Mouse (Mus musculus) retina, embryonic 14.5 days (tissue): ENCODE data around the gene Msi1.

Experiments used
- DNase-seq: peaks from one replicate; pipeline ENCODE4 v3.0.0-alpha.2; 2015; ENCODE audit warnings: low spot score

Gene Msi1

DNA sequence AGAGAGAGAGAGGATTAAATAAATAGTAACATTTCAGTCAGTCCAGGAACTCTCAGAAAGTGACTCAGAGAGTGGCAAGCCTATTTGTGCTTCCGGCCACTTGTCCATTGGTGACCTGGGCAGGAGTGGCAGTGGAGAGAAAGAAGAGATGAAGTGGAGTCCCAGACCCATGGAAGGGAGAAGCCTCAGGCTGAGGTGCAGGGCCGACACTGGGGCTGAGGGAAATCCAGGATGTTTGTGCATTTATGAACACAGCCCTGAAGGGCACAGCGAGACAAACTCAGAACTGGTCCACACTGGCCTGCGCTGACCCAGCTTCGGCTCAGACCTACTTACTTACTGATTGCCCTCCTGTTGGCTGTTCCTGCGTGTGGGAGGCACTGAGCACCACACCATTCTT, 40.4 kb downstream of the Msi1 start:
- DNase-seq: no peak

DNA sequence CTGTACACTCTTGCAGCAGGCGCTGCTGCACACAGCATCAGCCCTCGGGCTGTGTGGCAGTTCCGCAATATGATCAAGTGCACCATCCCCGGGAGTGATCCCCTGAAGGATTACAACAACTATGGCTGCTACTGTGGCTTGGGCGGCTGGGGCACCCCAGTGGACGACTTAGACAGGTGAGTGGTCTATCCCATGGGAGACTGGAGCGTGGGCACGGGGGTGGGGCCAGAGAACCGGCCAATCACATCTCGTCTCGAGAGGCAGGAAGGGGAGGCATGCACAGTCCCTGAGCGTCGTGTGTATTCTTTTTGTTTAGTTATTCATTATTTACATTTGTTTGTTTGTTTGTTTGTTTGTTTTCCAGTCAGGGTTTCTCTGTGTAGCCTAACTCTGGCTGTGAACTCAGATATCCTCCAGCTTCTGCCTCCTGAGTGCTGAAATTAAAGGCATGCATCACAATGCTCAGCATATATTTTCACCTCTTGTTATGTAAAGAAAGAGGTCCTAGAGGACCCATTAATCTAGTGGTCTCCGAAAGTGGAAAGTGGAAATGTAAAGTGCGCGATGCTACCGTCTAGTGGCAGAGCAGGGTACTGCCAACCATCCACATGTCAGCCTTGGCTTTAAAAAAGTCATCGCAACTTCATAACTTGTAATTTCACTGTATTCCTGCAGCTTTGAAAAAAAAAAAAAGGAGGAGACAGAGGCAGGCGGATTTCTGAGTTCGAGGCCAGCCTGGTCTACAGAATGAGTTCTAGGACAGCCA, 41.5 kb downstream of the Msi1 start:
- DNase-seq: peak; percentile 82

DNA sequence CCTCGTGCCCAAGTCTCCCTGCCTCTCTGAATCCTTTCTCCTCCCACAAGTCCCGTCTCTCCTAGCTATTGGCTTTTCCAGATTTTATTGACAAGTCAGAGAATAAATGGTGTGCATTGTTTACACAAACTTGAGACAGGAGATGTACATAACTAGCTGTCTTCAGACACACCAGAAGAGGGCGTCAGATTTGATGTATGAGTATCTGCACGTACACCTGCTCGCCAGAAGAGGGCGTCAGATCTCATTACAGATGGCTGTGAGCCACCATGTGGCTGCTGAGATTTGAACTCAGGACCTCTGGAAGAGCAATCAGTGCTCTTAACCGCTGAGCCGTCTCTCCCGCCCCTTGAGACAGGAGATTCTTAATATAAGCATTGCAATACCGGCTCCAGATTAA, 43.8 kb downstream of the Msi1 start:
- no peak for DNase-seq

GRCm38 (mm10) chr5:115474174-115474828, 44.9 kb downstream of the Msi1 start:
- no peak for DNase-seq

- peak; percentile 74 for DNase-seq
These were observed 46.1 kb downstream of the Msi1 start for GRCm38 (mm10) chr5:115475337-115476106.

- no peak for DNase-seq
These were observed 46.8 kb downstream of the Msi1 start for GRCm38 (mm10) chr5:115476107-115476727.

- no peak for DNase-seq
These were observed 50.2 kb downstream of the Msi1 start for GRCm38 (mm10) chr5:115479561-115479960.

DNA sequence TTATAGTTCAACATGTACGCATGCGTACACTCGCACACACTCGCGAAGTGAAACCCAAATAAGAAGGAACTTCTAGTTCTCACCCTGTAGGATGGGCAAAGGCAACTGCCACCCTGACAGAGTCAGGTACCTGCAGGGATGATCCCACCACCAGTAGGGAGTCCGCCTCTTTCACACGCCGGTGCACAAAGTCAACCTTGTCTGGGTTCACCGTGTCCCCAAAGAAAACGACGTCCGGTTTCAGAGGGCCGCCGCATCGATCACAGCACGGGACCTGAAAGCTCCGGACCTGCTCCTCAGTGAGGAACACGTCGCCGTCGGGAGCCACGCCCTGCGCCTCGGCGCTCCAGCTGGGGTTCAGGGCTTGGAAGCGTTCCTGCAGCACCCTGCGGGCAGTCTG, 50.7 kb downstream of the Msi1 start:
- DNase-seq: no peak

- no peak for DNase-seq
These were observed 53.2 kb downstream of the Msi1 start for GRCm38 (mm10) chr5:115482390-115483265.

- no peak for DNase-seq
These were observed 54.0 kb downstream of the Msi1 start for GRCm38 (mm10) chr5:115483385-115483784.

GRCm38 (mm10) chr5:115483947-115484920, 54.8 kb downstream of the Msi1 start, which contains the start of gene Sirt4:
Sirt4 (minus strand) TSS chr5:115484725.
- DNase-seq: peak; percentile 97

- no peak for DNase-seq
These were observed 55.6 kb downstream of the Msi1 start for GRCm38 (mm10) chr5:115484996-115485395.

DNA sequence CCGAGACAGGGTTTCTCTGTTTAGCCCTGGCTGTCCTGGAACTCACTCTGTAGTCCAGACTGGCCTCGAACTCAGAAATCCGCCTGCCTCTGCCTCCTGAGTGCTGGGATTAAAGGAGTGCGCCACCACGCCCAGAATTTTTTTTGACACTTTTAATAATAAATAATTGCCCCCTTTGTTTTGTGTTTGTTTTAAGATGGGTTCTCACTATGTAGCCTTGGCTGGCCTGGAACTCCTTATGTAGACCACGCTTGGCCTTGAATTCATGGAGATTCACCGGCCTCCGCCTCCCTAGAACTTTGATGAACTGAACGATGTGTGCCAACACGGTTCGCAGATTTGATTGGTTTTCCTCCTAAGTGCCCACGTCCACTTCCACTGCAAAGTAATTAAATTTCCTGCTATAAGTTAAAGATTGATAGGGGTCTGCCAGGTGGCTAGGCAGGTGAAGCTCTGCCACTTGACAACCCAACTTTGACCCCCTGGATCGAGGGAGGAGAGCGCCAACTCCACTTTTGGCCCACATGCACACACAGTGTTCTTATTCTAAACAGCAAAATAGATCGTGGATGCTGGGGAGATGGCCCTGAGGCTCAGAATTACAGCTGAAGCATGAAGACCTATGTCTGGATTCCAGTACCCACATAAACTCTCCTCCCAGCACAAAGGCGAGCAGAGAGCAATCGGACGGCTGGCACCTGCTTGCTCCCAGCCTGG, 56.2 kb downstream of the Msi1 start:
- DNase-seq: no peak

DNA sequence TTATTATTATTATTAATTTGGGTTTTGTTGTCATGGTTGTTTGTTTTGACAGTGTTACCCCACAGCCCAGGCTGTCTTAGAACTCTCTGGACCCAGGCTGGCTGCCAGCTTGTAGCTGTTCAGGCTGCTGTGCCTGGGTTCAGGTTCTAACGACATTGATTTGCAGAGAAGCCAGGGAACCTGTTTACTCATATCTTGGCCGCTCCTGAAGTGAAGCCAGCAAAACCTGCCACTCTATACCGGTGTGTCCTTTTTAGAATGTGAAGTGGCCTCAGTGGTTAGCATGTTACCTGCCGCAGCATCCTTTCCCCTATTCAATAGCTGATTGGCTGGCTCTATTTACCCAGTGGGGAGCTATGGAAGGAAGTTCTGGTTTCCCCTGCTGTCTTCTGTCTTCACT, 57.3 kb downstream of the Msi1 start:
- DNase-seq: no peak

DNA sequence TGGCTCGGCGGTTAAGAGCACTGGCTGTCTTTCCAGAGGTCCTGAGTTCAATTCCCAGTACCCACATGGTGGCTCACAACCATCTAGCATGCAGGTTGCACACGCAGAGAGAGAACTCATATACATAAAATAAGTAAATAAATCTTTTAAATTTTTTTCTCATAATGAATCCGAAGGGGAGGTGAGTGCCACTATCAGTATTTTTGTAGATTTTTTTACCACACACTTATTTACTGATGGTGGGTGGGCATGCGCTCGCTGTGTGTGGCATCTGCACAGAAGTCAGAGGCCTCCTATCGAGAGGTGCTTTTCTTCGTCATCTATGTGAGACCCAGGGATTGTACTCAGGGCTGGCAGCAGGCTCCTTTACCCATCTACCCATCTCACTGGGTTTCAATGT, 58.0 kb downstream of the Msi1 start:
- DNase-seq: no peak

- no peak for DNase-seq
These were observed 58.7 kb downstream of the Msi1 start for GRCm38 (mm10) chr5:115487942-115488580.

DNA sequence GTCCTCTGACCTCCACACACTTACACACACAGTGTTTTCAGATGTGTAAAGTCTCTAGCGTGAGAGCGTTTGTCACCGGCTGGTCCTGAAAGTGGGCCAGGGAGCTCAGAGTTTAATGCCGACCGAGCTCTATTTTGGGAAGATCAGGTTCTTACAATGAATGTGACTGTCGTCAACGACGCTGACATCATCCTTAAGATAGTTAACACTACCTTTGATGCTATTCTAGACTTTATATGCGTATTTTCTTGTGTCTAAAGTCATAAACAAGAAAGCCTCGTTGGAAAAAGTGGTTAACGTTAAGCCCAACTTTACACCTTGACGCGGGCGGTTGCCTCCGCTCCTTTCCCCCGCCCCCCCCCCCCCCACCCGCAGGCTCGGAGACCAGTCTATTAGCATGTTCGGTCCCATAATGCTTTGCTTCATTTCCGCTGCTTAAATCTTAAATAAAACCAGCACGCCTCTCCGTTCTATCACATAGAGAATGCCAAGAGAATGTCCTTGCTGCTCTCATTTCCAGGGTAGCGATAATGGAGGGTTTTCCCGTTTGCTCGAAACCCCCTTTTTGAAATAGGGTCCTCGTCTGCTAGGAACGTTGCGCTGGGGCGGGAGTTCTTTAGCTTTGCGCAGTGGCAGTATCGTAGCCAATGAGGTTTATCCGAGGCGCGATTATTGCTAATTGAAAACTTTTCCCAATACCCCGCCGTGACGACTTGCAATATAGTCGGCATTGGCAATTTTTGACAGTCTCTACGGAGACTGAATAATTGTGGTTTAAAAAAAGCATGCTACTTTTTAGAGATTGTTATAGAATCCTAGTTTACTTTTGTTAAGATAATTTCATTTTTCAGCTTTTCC, 59.7 kb downstream of the Msi1 start:
- peak; percentile 92 for DNase-seq
